Mouse (Mus musculus) right cerebral cortex, postnatal 4 days (tissue): ENCODE measurements at regions not wholly inside any gene's neighbourhood (a gene's known extent, or its start where the extent isn't known, plus 50 kb on each side); places are given as distances from the start of the nearest gene placed in this dataset.

Experiments used
- DNase-seq: peaks from one replicate; pipeline ENCODE4 v3.0.0-alpha.2; 2022

GRCm38 (mm10) chr17:61696717-61697116 lies 1184.4 kb downstream of the Efna5 start:
- DNase-seq, result no peak

- no peak for DNase-seq
Measured at GRCm38 (mm10) chr17:61686325-61686724, 1194.8 kb downstream of the Efna5 start.

- no peak for DNase-seq
Measured at GRCm38 (mm10) chr17:61684524-61684923, 1196.6 kb downstream of the Efna5 start.

- DNase-seq, result no peak
Measured at GRCm38 (mm10) chr17:61670651-61671050, 1210.5 kb downstream of the Efna5 start.

GRCm38 (mm10) chr17:61667428-61667827 lies 1213.7 kb downstream of the Efna5 start:
- DNase-seq, result peak; percentile 7

- no peak for DNase-seq
Measured at GRCm38 (mm10) chr17:61664926-61665325, 1216.2 kb downstream of the Efna5 start.

GRCm38 (mm10) chr17:61647576-61647975 lies 1233.5 kb downstream of the Efna5 start:
- DNase-seq, result no peak

GRCm38 (mm10) chr17:61608286-61608685 lies 1272.8 kb downstream of the Efna5 start:
- DNase-seq, result no peak

- DNase-seq, result no peak
Measured at GRCm38 (mm10) chr17:61606729-61607481, 1274.2 kb downstream of the Efna5 start.

- DNase-seq, result no peak
Measured at GRCm38 (mm10) chr17:61604246-61604645, 1276.9 kb downstream of the Efna5 start.

GRCm38 (mm10) chr17:61589255-61589654 lies 1291.9 kb downstream of the Efna5 start:
- DNase-seq, result no peak

GRCm38 (mm10) chr17:61578895-61579294 lies 1302.2 kb downstream of the Efna5 start:
- DNase-seq, result no peak

- DNase-seq, result no peak
Measured at GRCm38 (mm10) chr17:61570933-61571332, 1310.2 kb downstream of the Efna5 start.
